ENCODE assay signal across 8 mouse cellular contexts in genomic region chr15:3581337-3581736, GRCm38 (mm10). TPM values are rescaled to one million over a fixed set of nuclear protein-coding genes. Genes with fewer than 3 reads are reported as not detected.
A peak's percentile ranks its signal among the peaks of the same experiment; 100 is the strongest.
DNase-seq lines count a peak whose midpoint lies in the region; ATAC-seq and TF ChIP-seq lines count a peak whose summit lies in the region.

No protein-coding gene starts in this region.

- H3K9me3 ChIP-seq in liver, embryonic 13.5 days (replicated peaks), result no peaks in the 10 kb centered on the region
- no peaks in the 10 kb centered on the region for H3K9me3 ChIP-seq in stomach, embryonic 14.5 days (ENCODE audit: control insufficient read depth, low read depth, low read length)

- H3K36me3 ChIP-seq in liver, embryonic 13.5 days, result no peaks in the 10 kb centered on the region
- H3K36me3 ChIP-seq in stomach, embryonic 14.5 days (ENCODE audit: control insufficient read depth, insufficient read depth, low read length), result no peaks in the 10 kb centered on the region

- no peak for DNase-seq in lung, adult 2 months
- no peak for DNase-seq in lung, postnatal 14 days
- DNase-seq in heart, postnatal 10 days, result peak; percentile 26 to 32
- no peak for DNase-seq in liver, embryonic 13.5 days
- no peak for DNase-seq in adrenal gland, adult 8-10 months
- DNase-seq in adrenal gland, adult 18-20 months (ENCODE audit: low spot score in 2 of 2), result no peak
- no peak for DNase-seq in thymus, postnatal 0 days (ENCODE audit: low spot score)

- ATAC-seq in liver, embryonic 13.5 days (ENCODE audit: low read depth), result no peak
- no peak for ATAC-seq in stomach, embryonic 14.5 days (ENCODE audit: insufficient number of reproducible peaks, insufficient read depth, low FRiP score, low read depth)

- peak overlapping the region; percentile 57; the same call in 1 of the 2 replicates for H3K9ac ChIP-seq in liver, embryonic 13.5 days
- H3K9ac ChIP-seq in stomach, embryonic 14.5 days (replicated peaks; ENCODE audit: low read depth, low read length), result peak overlapping the region; percentile 82

- TF ChIP-seq POLR2A in lung, adult 2 months (IDR thresholded peaks at IDR 0.05; ENCODE audit: borderline replicate concordance, extremely low read depth, low read depth, low read length), result no peak

- H3K4me3 ChIP-seq in lung, adult 2 months (replicated peaks; ENCODE audit: extremely low read depth, low read depth, low read length), result peak overlapping the region; percentile 70
- peak overlapping the region; percentile 59 for H3K4me3 ChIP-seq in liver, embryonic 13.5 days (replicated peaks)
- H3K4me3 ChIP-seq in stomach, embryonic 14.5 days (ENCODE audit: low read depth, low read length), result peak overlapping the region; percentile 77

- intact Hi-C loops in heart, postnatal 10 days (cut with DNase I), result loop anchor here (5.0 to 10.0 kb wide), 2 partner anchors 284 to 377 kb away; no protein-coding TSS in a partner anchor

- H3K27ac ChIP-seq in liver, embryonic 13.5 days, result no peak overlapping the region; the same call in 1 of the 2 replicates
- H3K27ac ChIP-seq in stomach, embryonic 14.5 days (ENCODE audit: low read length), result peak overlapping the region; percentile 97

- peaks cover 16% of the 10 kb centered on the region for H3K27me3 ChIP-seq in liver, embryonic 13.5 days
- H3K27me3 ChIP-seq in stomach, embryonic 14.5 days (ENCODE audit: control insufficient read depth, insufficient read depth, low read length), result no peaks in the 10 kb centered on the region

- peak overlapping the region; percentile 66 for H3K4me2 ChIP-seq in liver, embryonic 13.5 days
- peak overlapping the region; percentile 63 for H3K4me2 ChIP-seq in stomach, embryonic 14.5 days (replicated peaks; ENCODE audit: low read depth, low read length)

- whole genome bisulfite sequencing in lung, adult 2 months, result 15% methylated on average over 3 of the region's 3 CpGs
- 27% methylated on average over 3 of the region's 3 CpGs for WGBS in liver, embryonic 13.5 days (ENCODE audit: insufficient replicate concordance)
- WGBS in stomach, embryonic 14.5 days, result 4% methylated on average over 3 of the region's 3 CpGs

- peaks cover 7% of the 10 kb centered on the region for H3K4me1 ChIP-seq in lung, adult 2 months (ENCODE audit: control insufficient read depth, insufficient read depth, low read length)
- H3K4me1 ChIP-seq in liver, embryonic 13.5 days (replicated peaks), result no peaks in the 10 kb centered on the region; the same call in none of the 2 replicates
- peaks cover 21% of the 10 kb centered on the region for H3K4me1 ChIP-seq in stomach, embryonic 14.5 days (ENCODE audit: control insufficient read depth, insufficient read depth, low read length)

- no peak for TF ChIP-seq CTCF in lung, adult 2 months (IDR thresholded peaks at IDR 0.05; ENCODE audit: insufficient read depth, low read length)

RNA-seq across cellular contexts. Expression of gene Ghr, which starts 2.0 kb away (rescaled TPM):
- 25.2 and 30.4 TPM in 2 replicates for polyA plus RNA-seq in lung, adult 2 months (2012; rRNA removed)
- total RNA-seq in heart, postnatal 10 days (2021), result 100 to 1,000 TPM; 111 to 126 TPM
- 13.1 and 17.3 TPM in 2 replicates for polyA plus RNA-seq in liver, embryonic 13.5 days (2015; fragmentation: Nextera tagmentation; extraction: Ambion mirVana)
- 149 and 157 TPM in 2 replicates for polyA plus RNA-seq in stomach, embryonic 14.5 days (2014; fragmentation: Nextera tagmentation; extraction: Ambion mirVana)
- total RNA-seq in adrenal gland, adult 8-10 months (2022), result 100 to 1,000 TPM in 1 of 4 experiments, 10 to 100 TPM in 3; 67.5 to 155 (median 78.8) TPM
- 100 to 1,000 TPM in 1 of 2 experiments, 10 to 100 TPM in 1; 97.1 to 253 TPM for total RNA-seq in adrenal gland, adult 18-20 months (2021)
- 4.3 and 5.4 TPM in 2 replicates for polyA plus RNA-seq in thymus, postnatal 0 days (2015; fragmentation: Nextera tagmentation; extraction: Ambion mirVana)

Comparison
In these comparisons a context has a peak if more than half of its experiments do, and no peak if none do; other contexts are left out.
1. DNase-seq: peak in heart, postnatal 10 days (2 of 2); none in lung, adult 2 months (single experiment), lung, postnatal 14 days (single experiment), liver, embryonic 13.5 days (single experiment), adrenal gland, adult 8-10 months (single experiment), adrenal gland, adult 18-20 months (0 of 2) and thymus, postnatal 0 days (single experiment).
2. Peak in every context shown above with its lines, with median percentiles within 50 percentile points of each other: H3K4me3 ChIP-seq.